Mouse (Mus musculus) hindbrain, embryonic 14.5 days (tissue): ENCODE measurements at regions not wholly inside any gene's neighbourhood (a gene's known extent, or its start where the extent isn't known, plus 50 kb on each side); places are given as distances from the start of the nearest gene placed in this dataset.

Experiments used
- ATAC-seq: fragments of 200-750 bp; cut with Nextera tagmentation; 2 replicates; pipeline ENCODE4 v1.8.0; 2017; ENCODE audit warnings: moderate number of reproducible peaks, mild to moderate bottlenecking, moderate TSS enrichment, moderate library complexity; ENCODE audit not compliant: low FRiP score
- DNase-seq: peaks from one replicate; pipeline ENCODE4 v3.0.0-alpha.2; 2015; ENCODE audit warnings: low spot score
- H3K27ac ChIP-seq: fragments of 300-500 bp; sonication (generic); 2 replicates; pipeline ENCODE4 v1.5.1; 2014; ENCODE audit warnings: mild to moderate bottlenecking, moderate library complexity
- H3K27me3 ChIP-seq: fragments of 300-500 bp; sonication (generic); 2 replicates; pipeline ENCODE4 v1.6.1; 2014; ENCODE audit warnings: mild to moderate bottlenecking, low read length, mixed read lengths; ENCODE audit not compliant: control insufficient read depth, insufficient read depth
- H3K36me3 ChIP-seq: fragments of 300-500 bp; sonication (generic); replicated peaks from 2 replicates; pipeline ENCODE4 v1.6.1; 2014; ENCODE audit not compliant: control insufficient read depth, insufficient read depth
- H3K4me1 ChIP-seq: fragments of 300-500 bp; sonication (generic); replicated peaks from 2 replicates; pipeline ENCODE4 v1.6.1; 2014; ENCODE audit warnings: antibody characterized with exemption, low read length, mixed read lengths; ENCODE audit not compliant: control insufficient read depth, insufficient read depth
- H3K4me2 ChIP-seq: fragments of 300-500 bp; sonication (generic); replicated peaks from 2 replicates; pipeline ENCODE4 v1.6.1; 2014; ENCODE audit warnings: mild to moderate bottlenecking, moderate library complexity
- H3K4me3 ChIP-seq: fragments of 300-500 bp; sonication (generic); replicated peaks from 2 replicates; pipeline ENCODE4 v1.5.1; 2014; ENCODE audit warnings: mild to moderate bottlenecking, low read length
- H3K9ac ChIP-seq: fragments of 300-500 bp; sonication (generic); 2 replicates; pipeline ENCODE4 v1.6.1; 2014
- H3K9me3 ChIP-seq: fragments of 300-500 bp; sonication (generic); 2 replicates; pipeline ENCODE4 v1.6.1; 2016; ENCODE audit warnings: low read length; ENCODE audit not compliant: control insufficient read depth
- WGBS: fragments of 180-500 bp; shearing (Covaris S2); extraction: QIAGEN DNeasy Blood & Tissue Kit; methylation state at CpG from one replicate; pipeline ENCODE4 v1.1.7; 2014; 5-methylcytosine and 5-hydroxymethylcytosine counted together

DNA sequence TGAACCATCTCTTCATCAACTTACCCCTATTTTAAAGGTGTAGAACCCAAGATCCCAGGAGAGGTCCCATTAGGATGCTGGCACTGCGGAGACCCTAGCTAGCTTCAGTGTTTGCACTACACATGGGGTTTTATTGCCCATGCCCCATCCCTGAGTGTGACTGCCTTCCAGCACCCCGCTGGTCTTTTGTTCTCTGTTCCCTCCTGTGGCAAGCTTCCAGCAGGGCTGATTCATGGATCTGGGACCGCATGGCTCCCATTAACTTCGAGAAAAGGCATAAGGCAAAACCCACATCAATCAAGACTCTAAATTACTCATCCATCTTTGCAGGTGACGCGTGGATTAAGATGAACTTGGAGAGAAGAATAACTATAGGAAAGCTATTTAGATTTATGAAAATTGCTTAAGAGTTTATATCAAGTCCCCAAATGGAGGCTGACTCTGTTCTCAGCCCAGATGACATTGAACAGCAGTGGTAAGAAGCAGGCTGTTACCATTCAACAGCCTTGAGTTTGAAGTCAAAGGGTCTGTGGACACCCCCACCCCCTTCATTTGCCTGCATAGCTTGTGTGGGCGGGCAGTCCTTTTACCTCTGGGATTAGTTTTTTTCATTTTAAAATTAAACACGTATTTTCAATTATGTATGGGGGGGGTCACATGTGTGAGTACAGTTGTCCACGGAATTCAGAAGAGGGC, 141.7 kb upstream of the Zfp618 start:
- Histone ChIP-seq H3K9me3 (no peaks in the 10 kb centered on the region), H3K4me1 (no peaks in the 10 kb centered on the region), H3K27ac (0 out of 2 replicates have a peak overlapping the region, but pooled peaks have one; percentile 59), H3K27me3 (no peaks in the 10 kb centered on the region), H3K4me2 (no peak overlapping the region), H3K4me3 (no peak overlapping the region), H3K36me3 (no peaks in the 10 kb centered on the region), H3K9ac (no peak overlapping the region)
- 37% methylated on average over 9 of the region's 9 CpGs for WGBS
- ATAC-seq (peak; percentile 49; the same call in 1 of the 2 replicates), DNase-seq (peak; percentile 53)

DNA sequence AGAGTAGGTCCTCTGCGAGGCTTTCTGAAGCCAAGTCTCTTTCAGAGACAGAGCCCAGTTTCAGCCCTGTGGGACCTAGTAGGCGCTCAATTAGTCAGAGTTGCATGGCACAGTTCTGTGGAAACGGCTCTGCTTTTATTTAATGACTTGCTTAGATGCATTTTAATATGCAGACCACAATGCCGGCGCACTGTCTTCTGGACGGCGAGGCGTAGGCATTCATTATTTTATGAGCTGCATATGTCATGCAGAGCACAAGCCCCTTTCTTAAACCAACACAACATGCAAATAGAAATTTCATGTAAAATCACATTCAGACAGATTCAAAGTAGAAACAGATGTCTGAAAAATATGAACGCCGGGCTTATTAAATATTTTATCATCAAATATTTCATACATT, 140.8 kb upstream of the Zfp618 start:
- Histone ChIP-seq H3K27ac (peak overlapping the region; percentile 59), H3K27me3 (no peaks in the 10 kb centered on the region), H3K4me1 (no peaks in the 10 kb centered on the region), H3K9me3 (no peaks in the 10 kb centered on the region), H3K4me2 (no peak overlapping the region), H3K9ac (no peak overlapping the region), H3K4me3 (no peak overlapping the region), H3K36me3 (no peaks in the 10 kb centered on the region)
- DNase-seq = no peak
- whole genome bisulfite sequencing = 52% methylated on average over 10 of the region's 10 CpGs
- peak; percentile 39; the same call in 1 of the 2 replicates for ATAC-seq

DNA sequence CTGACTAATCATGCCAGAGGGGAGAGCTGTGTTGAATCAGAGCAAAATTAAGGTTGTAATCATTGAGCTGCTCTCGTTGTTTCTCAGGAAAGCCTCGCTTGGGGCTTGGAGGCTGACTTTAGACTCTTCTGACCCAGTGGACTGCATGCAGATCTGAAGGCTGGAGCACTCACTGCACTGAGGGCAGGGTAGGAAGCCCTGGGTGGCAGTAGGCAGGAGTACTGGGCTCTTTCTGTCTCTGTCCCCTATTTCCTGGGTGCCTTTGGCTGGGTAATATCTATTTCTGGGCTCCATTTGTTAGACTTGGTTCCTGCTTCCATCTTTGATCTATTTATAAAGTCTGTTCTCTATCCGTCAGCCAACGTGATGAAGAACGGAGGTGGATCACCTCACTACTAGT, 140.1 kb upstream of the Zfp618 start:
- Histone ChIP-seq H3K9me3 (no peaks in the 10 kb centered on the region), H3K4me1 (no peaks in the 10 kb centered on the region), H3K4me3 (no peak overlapping the region), H3K4me2 (no peak overlapping the region), H3K9ac (no peak overlapping the region), H3K27me3 (no peaks in the 10 kb centered on the region), H3K27ac (0 out of 2 replicates have a peak overlapping the region, but pooled peaks have one; percentile 21), H3K36me3 (no peaks in the 10 kb centered on the region)
- DNase-seq = no peak
- 76% methylated on average over 5 of the region's 5 CpGs for WGBS
- ATAC-seq = no peak

DNA sequence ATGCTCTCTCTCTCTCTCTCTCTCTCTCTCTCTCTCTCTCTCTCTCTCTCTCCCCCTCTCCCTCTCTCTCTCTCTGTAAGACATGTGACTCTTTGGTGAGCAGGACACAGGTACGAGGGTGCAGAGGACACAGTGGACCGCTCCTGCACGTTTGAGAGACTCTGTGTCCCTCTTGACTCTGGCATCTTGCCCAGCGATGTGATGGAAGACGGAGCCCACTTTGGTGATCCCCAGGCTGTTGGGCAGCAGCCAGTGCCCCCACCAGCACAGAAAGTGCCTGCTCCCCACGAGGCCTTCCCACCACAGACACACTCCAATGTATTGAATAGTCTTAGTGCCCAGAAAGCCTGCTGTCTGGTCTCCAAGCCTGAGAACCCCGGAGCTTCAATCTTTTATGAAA, 136.4 kb upstream of the Zfp618 start:
- ATAC-seq = peak; percentile 53; the same call in 1 of the 2 replicates
- no peak for DNase-seq
- WGBS = 57% methylated on average over 7 of the region's 7 CpGs

DNA sequence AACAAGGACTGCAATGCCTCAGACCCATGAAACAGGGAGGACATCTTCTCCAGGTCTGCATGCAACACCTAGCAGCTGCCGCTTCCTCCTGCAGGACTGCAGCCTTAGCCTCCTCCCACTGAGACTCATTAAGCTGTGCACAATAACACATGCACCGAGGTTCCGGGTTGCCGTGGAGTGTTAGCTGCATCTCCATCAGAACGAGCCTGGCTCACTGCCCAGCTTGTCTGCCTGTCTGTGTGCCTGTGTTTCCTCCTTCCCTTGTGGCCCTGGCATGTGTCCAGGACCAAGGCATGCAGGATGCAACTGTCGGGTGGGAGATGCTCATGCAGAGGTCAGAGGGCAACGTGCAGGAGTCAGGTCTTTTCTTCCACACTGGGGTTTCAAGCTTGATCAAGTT, 131.4 kb upstream of the Zfp618 start:
- no peaks in the 10 kb centered on the region for H3K36me3 ChIP-seq

More for the DNA sequence above, 136.4 kb upstream of the Zfp618 start:
- no peaks in the 10 kb centered on the region for H3K9me3 ChIP-seq
- H3K9ac ChIP-seq = no peak overlapping the region
- peaks cover 3% of the 10 kb centered on the region; the same call in 1 of the 2 replicates for H3K4me1 ChIP-seq
- H3K27me3 ChIP-seq = no peaks in the 10 kb centered on the region
- no peak overlapping the region for H3K4me3 ChIP-seq
- H3K27ac ChIP-seq = no peak overlapping the region
- H3K4me2 ChIP-seq = no peak overlapping the region
- no peaks in the 10 kb centered on the region for H3K36me3 ChIP-seq

DNA sequence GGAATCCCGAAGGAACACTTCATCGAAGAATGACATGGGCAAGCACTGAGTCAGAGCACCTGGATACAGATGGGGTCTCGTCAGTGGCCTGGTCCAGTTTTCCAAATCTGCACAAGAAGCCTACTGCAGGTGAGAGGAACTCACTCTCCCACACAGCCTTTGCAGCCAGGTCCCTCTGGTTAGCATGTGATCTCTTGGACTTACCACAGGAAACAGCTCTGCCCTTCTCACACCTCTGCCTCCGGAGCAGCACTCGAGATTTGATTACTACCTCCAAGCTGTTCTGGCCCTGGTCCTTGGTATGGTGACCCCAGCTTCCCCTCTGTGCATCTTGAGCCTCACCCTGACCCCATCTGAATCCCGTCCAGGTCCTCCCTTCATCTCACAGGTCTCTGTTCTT, 128.5 kb upstream of the Zfp618 start:
- H3K4me3 ChIP-seq = no peak overlapping the region
- H3K27ac ChIP-seq = no peak overlapping the region
- no peaks in the 10 kb centered on the region for H3K36me3 ChIP-seq
- H3K4me1 ChIP-seq = peaks cover 5% of the 10 kb centered on the region; the same call in 1 of the 2 replicates
- H3K9ac ChIP-seq = no peak overlapping the region
- no peak for ATAC-seq
- 70% methylated on average over 6 of the region's 6 CpGs for WGBS
- no peaks in the 10 kb centered on the region for H3K9me3 ChIP-seq
- H3K27me3 ChIP-seq = no peaks in the 10 kb centered on the region
- no peak overlapping the region for H3K4me2 ChIP-seq
- no peak for DNase-seq

More for the DNA sequence above, 131.4 kb upstream of the Zfp618 start:
- H3K9me3 ChIP-seq = no peaks in the 10 kb centered on the region
- WGBS = 11% methylated on average over 7 of the region's 7 CpGs
- no peaks in the 10 kb centered on the region for H3K27me3 ChIP-seq
- no peak overlapping the region; the same call in 1 of the 2 replicates for H3K27ac ChIP-seq
- peaks cover 5% of the 10 kb centered on the region; the same call in 1 of the 2 replicates for H3K4me1 ChIP-seq
- H3K4me3 ChIP-seq = no peak overlapping the region
- peak; percentile 72 for DNase-seq
- ATAC-seq = peak; percentile 89
- H3K9ac ChIP-seq = no peak overlapping the region
- no peak overlapping the region; the same call in 1 of the 2 replicates for H3K4me2 ChIP-seq

DNA sequence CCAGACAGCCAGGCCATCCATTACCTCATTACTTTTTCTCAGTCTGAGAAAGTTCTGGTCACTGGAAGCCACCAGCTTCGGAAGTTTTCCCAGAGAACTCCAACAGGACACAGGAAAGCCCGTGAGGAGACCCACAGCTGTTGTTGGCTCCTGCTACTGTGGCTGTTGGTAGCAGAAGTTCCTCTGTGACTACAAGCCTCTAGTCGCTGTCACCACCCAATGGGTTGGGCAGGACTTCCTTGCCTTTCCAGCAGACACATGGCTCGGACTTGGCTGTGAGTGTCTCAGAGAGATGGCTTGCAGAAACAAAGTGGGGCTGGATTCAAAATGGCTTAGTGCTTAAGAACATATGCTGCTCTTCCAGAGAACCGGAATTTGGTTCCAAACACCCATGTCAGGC, 114.8 kb upstream of the Zfp618 start:
- no peak overlapping the region for H3K9ac ChIP-seq
- H3K27ac ChIP-seq = no peak overlapping the region
- H3K4me2 ChIP-seq = no peak overlapping the region
- DNase-seq (no peak), ATAC-seq (no peak)
- H3K4me1 ChIP-seq = no peaks in the 10 kb centered on the region
- 89% methylated on average over 5 of the region's 5 CpGs for WGBS
- no peaks in the 10 kb centered on the region for H3K27me3 ChIP-seq
- H3K36me3 ChIP-seq = no peaks in the 10 kb centered on the region
- no peak overlapping the region for H3K4me3 ChIP-seq
- H3K9me3 ChIP-seq = no peaks in the 10 kb centered on the region

DNA sequence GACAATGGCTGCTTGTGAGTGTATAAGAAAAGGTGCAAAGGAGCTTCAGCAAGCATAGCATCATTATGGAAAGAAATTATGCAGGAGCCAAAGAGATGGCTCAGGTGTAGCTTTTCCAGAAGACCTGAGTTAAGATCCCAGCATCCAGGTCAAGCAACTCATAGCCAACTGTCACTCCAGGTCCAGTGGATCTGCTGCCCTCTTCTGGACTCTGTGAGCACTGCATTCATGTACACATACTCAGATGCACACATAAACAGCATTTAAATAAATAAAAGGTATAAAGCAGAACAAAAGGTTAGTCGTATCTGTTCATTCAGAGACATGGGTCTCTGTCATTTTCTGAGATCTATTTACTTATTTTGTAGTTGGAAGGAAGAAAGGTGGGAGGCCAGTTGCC, 112.0 kb upstream of the Zfp618 start:
- Histone ChIP-seq H3K36me3 (no peaks in the 10 kb centered on the region), H3K9ac (no peak overlapping the region), H3K4me2 (no peak overlapping the region), H3K9me3 (no peaks in the 10 kb centered on the region), H3K4me3 (no peak overlapping the region), H3K27me3 (no peaks in the 10 kb centered on the region), H3K4me1 (no peaks in the 10 kb centered on the region), H3K27ac (no peak overlapping the region)
- DNase-seq (no peak), ATAC-seq (no peak)
- 93% methylated on average over 1 of the region's 1 CpGs for WGBS

DNA sequence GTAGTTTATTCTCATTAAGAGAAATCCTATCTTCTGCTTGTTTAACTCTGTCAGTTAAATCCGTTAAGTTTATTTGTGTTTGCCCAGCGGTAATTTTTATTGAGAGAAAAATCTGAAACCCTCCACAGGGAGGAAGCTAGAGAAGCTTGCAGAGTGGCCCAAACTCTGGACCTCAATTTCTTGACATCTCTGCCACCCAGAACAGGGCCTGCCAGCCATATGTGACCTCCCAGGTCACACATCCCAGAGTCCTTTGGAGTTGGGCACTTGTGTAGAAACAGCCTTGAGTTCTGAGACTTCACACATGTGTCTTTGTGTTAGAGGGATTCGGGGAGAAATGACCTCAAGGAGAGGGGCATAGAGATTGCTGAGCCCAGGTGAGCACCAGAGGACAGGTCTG, 109.0 kb upstream of the Zfp618 start:
- H3K27ac ChIP-seq = no peak overlapping the region
- no peak for ATAC-seq
- no peaks in the 10 kb centered on the region for H3K36me3 ChIP-seq
- no peaks in the 10 kb centered on the region for H3K27me3 ChIP-seq
- no peak overlapping the region for H3K9ac ChIP-seq
- no peaks in the 10 kb centered on the region for H3K9me3 ChIP-seq
- DNase-seq = no peak
- no peaks in the 10 kb centered on the region for H3K4me1 ChIP-seq
- no peak overlapping the region for H3K4me2 ChIP-seq
- no peak overlapping the region for H3K4me3 ChIP-seq
- WGBS = 86% methylated on average over 3 of the region's 3 CpGs
